Mouse (Mus musculus) hematopoietic stem cell, adult 5-6 weeks (primary cell): ENCODE data around the gene Zdhhc20. TPM values are rescaled to one million over a fixed set of nuclear protein-coding genes. Genes with fewer than 3 reads are reported as not detected.

Experiments
- ATAC-seq, 2 experiments: fragments of 125-278 bp in 1 of 2; replicated peaks in 1 of 2; 2 replicates each; pipeline ENCODE4 v1.8.0; 2016 to 2017; ENCODE audit warnings: inconsistent platforms in 2 of 2, mild to moderate bottlenecking in 2 of 2, moderate number of reproducible peaks in 2 of 2, low read depth in 1 of 2, moderate TSS enrichment in 1 of 2; ENCODE audit not compliant: low FRiP score in 2 of 2, poor library complexity in 2 of 2, severe bottlenecking in 2 of 2, insufficient read depth in 1 of 2, low TSS enrichment in 1 of 2
- total RNA-seq: library from RNA; stranded (forward); fragments of 172-1452, 232-1000 nt; gene quantifications from 2 replicates; pipeline ENCODE4 v1.2.3, GENCODE M21; 2017

The Zdhhc20 gene
- total RNA-seq, 1 experiment from 2014 or later: 43.2 TPM

- no peak for ATAC-seq
Observed at GRCm38 (mm10) chr14:57789759-57790158, 100.3 kb downstream of the Zdhhc20 start.

DNA sequence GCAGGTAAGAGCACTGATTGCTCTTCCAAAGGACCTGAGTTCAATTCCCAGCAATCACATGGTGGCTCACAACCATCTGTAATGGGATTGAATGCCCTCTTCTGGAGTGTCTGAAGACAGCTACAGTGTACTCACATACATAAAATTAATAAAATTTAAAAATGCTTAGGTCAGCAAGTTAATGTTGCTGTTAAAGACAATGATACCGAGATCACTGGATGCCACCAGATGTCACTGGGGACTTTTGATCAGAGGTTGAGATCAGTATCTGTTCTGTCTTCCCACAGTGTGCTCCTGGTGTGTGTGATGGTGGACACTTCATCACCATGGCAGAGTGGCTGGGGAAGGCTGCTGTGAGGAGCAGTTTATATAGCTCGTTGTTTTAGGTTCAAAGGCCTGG lies 100.8 kb downstream of the Zdhhc20 start:
- ATAC-seq: no peak

DNA sequence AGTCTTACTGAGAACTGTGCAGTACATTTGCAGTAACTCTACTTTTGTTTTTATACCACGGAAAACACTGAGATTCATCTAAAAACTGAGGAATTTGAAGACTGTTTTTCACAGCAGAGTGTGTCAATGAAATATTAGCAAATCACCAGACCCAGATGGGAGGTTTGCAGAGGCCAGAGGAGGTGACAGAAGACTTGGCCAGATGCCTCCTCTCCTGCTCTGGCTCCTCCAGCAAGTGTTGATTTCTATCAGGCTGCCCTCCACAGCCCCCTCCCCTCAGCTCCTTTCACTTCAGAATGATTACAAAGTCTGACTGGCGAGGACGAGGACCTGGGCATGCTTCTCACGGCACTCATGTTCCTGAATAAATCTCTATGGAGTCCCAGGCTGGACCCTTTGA lies 102.7 kb downstream of the Zdhhc20 start:
- no peak for ATAC-seq

Other genes starting within 250 kb of the Zdhhc20 start
- gene Xpo4, start 224.8 kb downstream of the Zdhhc20 start, total RNA-seq: 38.5 and 39.5 TPM in 2 replicates
- gene Gm49361, start 144.2 kb downstream of the Zdhhc20 start, total RNA-seq: not detected in 2 replicates
- 13.1 and 14.6 TPM in 2 replicates for gene Lats2, start 131.9 kb downstream of the Zdhhc20 start, total RNA-seq
- 43.7 and 52.1 TPM in 2 replicates for gene Sap18, start 92.1 kb downstream of the Zdhhc20 start, total RNA-seq
- 30.1 and 31.7 TPM in 2 replicates for gene Ska3, start 64.1 kb downstream of the Zdhhc20 start, total RNA-seq
- 27.0 and 28.4 TPM in 2 replicates for gene Mrpl57, start 64.0 kb downstream of the Zdhhc20 start, total RNA-seq
- 90.1 and 101 TPM in 2 replicates for gene Micu2, start 109.0 kb upstream of the Zdhhc20 start, total RNA-seq
- gene Fgf9, start 180.3 kb upstream of the Zdhhc20 start, total RNA-seq: not detected in 2 replicates